Mouse (Mus musculus): Measurements from ENCODE around the gene Thsd7a. TPM values are rescaled to one million over a fixed set of nuclear protein-coding genes. Genes with fewer than 3 reads are reported as not detected.

The Thsd7a gene
- polyA plus RNA-seq, 1 experiment from 2014 or later = 60.5 TPM

- Histone ChIP-seq H3K4me3 (no peak overlapping the region), H3K4me2 (no peak overlapping the region), H3K36me3 (peaks cover 14% of the 10 kb centered on the region), H3K27ac (replicated peaks) (peak overlapping the region; percentile 9; the same call in 1 of the 2 replicates), H3K9me3 (no peaks in the 10 kb centered on the region), H3K27me3 (no peaks in the 10 kb centered on the region), H3K4me1 (replicated peaks) (peaks cover 31% of the 10 kb centered on the region), H3K9ac (no peak overlapping the region)
- peak; percentile 44; the same call in 1 of the 2 replicates for ATAC-seq (ENCODE audit: low read depth)
- 82% methylated on average over 32 of the region's 32 CpGs for WGBS
These were observed 193.8 kb downstream of the Thsd7a start for GRCm38 (mm10) chr6:12555114-12556099.

- no peak overlapping the region for H3K4me2 ChIP-seq
- peaks cover 30% of the 10 kb centered on the region for H3K4me1 ChIP-seq (replicated peaks)
- H3K36me3 ChIP-seq = peaks cover 14% of the 10 kb centered on the region
- no peak overlapping the region for H3K27ac ChIP-seq (replicated peaks)
- WGBS = 55% methylated on average over 3 of the region's 3 CpGs
- H3K9ac ChIP-seq = no peak overlapping the region
- no peaks in the 10 kb centered on the region for H3K9me3 ChIP-seq
- H3K27me3 ChIP-seq = no peaks in the 10 kb centered on the region
- ATAC-seq (ENCODE audit: low read depth) = no peak
- no peak overlapping the region for H3K4me3 ChIP-seq
These were observed 198.0 kb downstream of the Thsd7a start for GRCm38 (mm10) chr6:12551176-12551575.

GRCm38 (mm10) chr6:12550054-12550655 is 199.1 kb downstream of the Thsd7a start:
- H3K4me3 ChIP-seq = no peak overlapping the region
- no peak overlapping the region for H3K9ac ChIP-seq
- H3K27me3 ChIP-seq = no peaks in the 10 kb centered on the region
- peaks cover 20% of the 10 kb centered on the region for H3K4me1 ChIP-seq (replicated peaks)
- ATAC-seq (ENCODE audit: low read depth) = no peak
- no peaks in the 10 kb centered on the region for H3K9me3 ChIP-seq
- 24% methylated on average over 4 of the region's 4 CpGs for WGBS
- peak overlapping the region; percentile 50 for H3K27ac ChIP-seq (replicated peaks)
- peaks cover 11% of the 10 kb centered on the region for H3K36me3 ChIP-seq
- H3K4me2 ChIP-seq = no peak overlapping the region

GRCm38 (mm10) chr6:12544096-12544495 is 205.1 kb downstream of the Thsd7a start:
- Histone ChIP-seq H3K4me1 (replicated peaks) (no peaks in the 10 kb centered on the region), H3K4me3 (no peak overlapping the region), H3K36me3 (no peaks in the 10 kb centered on the region), H3K4me2 (no peak overlapping the region), H3K9me3 (no peaks in the 10 kb centered on the region), H3K27me3 (no peaks in the 10 kb centered on the region), H3K9ac (no peak overlapping the region), H3K27ac (replicated peaks) (no peak overlapping the region)
- 39% methylated on average over 5 of the region's 5 CpGs for WGBS
- no peak for ATAC-seq (ENCODE audit: low read depth)

- WGBS = 59% methylated on average over 3 of the region's 3 CpGs
These were observed 206.7 kb downstream of the Thsd7a start for GRCm38 (mm10) chr6:12542496-12542895.

GRCm38 (mm10) chr6:12519121-12519520 is 230.1 kb downstream of the Thsd7a start:
- Histone ChIP-seq H3K9ac (no peak overlapping the region), H3K4me1 (replicated peaks) (peaks cover 5% of the 10 kb centered on the region), H3K4me3 (no peak overlapping the region), H3K27me3 (no peaks in the 10 kb centered on the region), H3K9me3 (no peaks in the 10 kb centered on the region), H3K4me2 (no peak overlapping the region), H3K36me3 (no peaks in the 10 kb centered on the region), H3K27ac (replicated peaks) (no peak overlapping the region)
- no peak for ATAC-seq (ENCODE audit: low read depth)

More at GRCm38 (mm10) chr6:12542496-12542895, 206.7 kb downstream of the Thsd7a start:
- H3K27me3 ChIP-seq = no peaks in the 10 kb centered on the region
- no peak overlapping the region for H3K27ac ChIP-seq (replicated peaks)
- H3K9ac ChIP-seq = no peak overlapping the region
- ATAC-seq (ENCODE audit: low read depth) = no peak
- H3K4me2 ChIP-seq = no peak overlapping the region
- no peaks in the 10 kb centered on the region for H3K9me3 ChIP-seq
- no peaks in the 10 kb centered on the region for H3K4me1 ChIP-seq (replicated peaks)
- H3K36me3 ChIP-seq = no peaks in the 10 kb centered on the region
- no peak overlapping the region for H3K4me3 ChIP-seq

GRCm38 (mm10) chr6:12518283-12518903 is 230.8 kb downstream of the Thsd7a start:
- H3K27me3 ChIP-seq = no peaks in the 10 kb centered on the region
- peaks cover 5% of the 10 kb centered on the region for H3K4me1 ChIP-seq (replicated peaks)
- H3K36me3 ChIP-seq = no peaks in the 10 kb centered on the region
- WGBS = 57% methylated on average over 9 of the region's 9 CpGs
- H3K4me3 ChIP-seq = no peak overlapping the region
- no peak overlapping the region for H3K4me2 ChIP-seq
- H3K9ac ChIP-seq = no peak overlapping the region
- H3K27ac ChIP-seq (replicated peaks) = 0 out of 2 replicates have a peak overlapping the region, but pooled peaks have one; percentile 28
- H3K9me3 ChIP-seq = no peaks in the 10 kb centered on the region
- no peak for ATAC-seq (ENCODE audit: low read depth)

- no peak overlapping the region for H3K27ac ChIP-seq (replicated peaks)
- H3K36me3 ChIP-seq = no peaks in the 10 kb centered on the region
- no peak overlapping the region for H3K4me3 ChIP-seq
- no peak overlapping the region for H3K4me2 ChIP-seq
- H3K27me3 ChIP-seq = no peaks in the 10 kb centered on the region
- no peak for ATAC-seq (ENCODE audit: low read depth)
- no peak overlapping the region for H3K9ac ChIP-seq
- H3K4me1 ChIP-seq (replicated peaks) = peaks cover 5% of the 10 kb centered on the region
- H3K9me3 ChIP-seq = no peaks in the 10 kb centered on the region
These were observed 231.5 kb downstream of the Thsd7a start for GRCm38 (mm10) chr6:12517726-12518125.

GRCm38 (mm10) chr6:12506877-12507276 is 242.3 kb downstream of the Thsd7a start:
- Histone ChIP-seq H3K27ac (replicated peaks) (no peak overlapping the region), H3K4me2 (no peak overlapping the region), H3K27me3 (no peaks in the 10 kb centered on the region), H3K4me1 (replicated peaks) (no peaks in the 10 kb centered on the region), H3K4me3 (no peak overlapping the region), H3K9ac (no peak overlapping the region), H3K9me3 (no peaks in the 10 kb centered on the region), H3K36me3 (no peaks in the 10 kb centered on the region)
- ATAC-seq (ENCODE audit: low read depth) = no peak
- 87% methylated on average over 2 of the region's 2 CpGs for WGBS

GRCm38 (mm10) chr6:12503867-12504266 is 245.3 kb downstream of the Thsd7a start:
- Histone ChIP-seq H3K9ac (no peak overlapping the region), H3K4me3 (no peak overlapping the region), H3K27ac (replicated peaks) (no peak overlapping the region), H3K27me3 (no peaks in the 10 kb centered on the region), H3K4me2 (no peak overlapping the region), H3K9me3 (no peaks in the 10 kb centered on the region), H3K36me3 (no peaks in the 10 kb centered on the region), H3K4me1 (replicated peaks) (no peaks in the 10 kb centered on the region)
- no peak for ATAC-seq (ENCODE audit: low read depth)
- 96% methylated on average over 7 of the region's 7 CpGs for WGBS

GRCm38 (mm10) chr6:12500888-12501287 is 248.3 kb downstream of the Thsd7a start:
- no peak overlapping the region for H3K4me2 ChIP-seq
- no peak overlapping the region for H3K9ac ChIP-seq
- no peaks in the 10 kb centered on the region for H3K27me3 ChIP-seq
- H3K36me3 ChIP-seq = no peaks in the 10 kb centered on the region
- no peaks in the 10 kb centered on the region for H3K4me1 ChIP-seq (replicated peaks)
- H3K9me3 ChIP-seq = no peaks in the 10 kb centered on the region
- H3K4me3 ChIP-seq = no peak overlapping the region
- WGBS = 82% methylated on average over 7 of the region's 7 CpGs
- H3K27ac ChIP-seq (replicated peaks) = no peak overlapping the region
- no peak for ATAC-seq (ENCODE audit: low read depth)

- Histone ChIP-seq H3K4me3 (no peak overlapping the region), H3K27ac (replicated peaks) (no peak overlapping the region), H3K27me3 (no peaks in the 10 kb centered on the region), H3K36me3 (no peaks in the 10 kb centered on the region), H3K4me2 (no peak overlapping the region), H3K9me3 (no peaks in the 10 kb centered on the region), H3K4me1 (replicated peaks) (no peaks in the 10 kb centered on the region), H3K9ac (no peak overlapping the region)
- no peak for ATAC-seq (ENCODE audit: low read depth)
These were observed 249.3 kb downstream of the Thsd7a start for GRCm38 (mm10) chr6:12499866-12500265.
